Mouse (Mus musculus): Measurements from ENCODE around the gene Mn1. TPM values are rescaled to one million over a fixed set of nuclear protein-coding genes. Genes with fewer than 3 reads are reported as not detected.

Mn1 gene
- polyA plus RNA-seq, 1 experiment from 2014 or later, result 15.0 TPM

- ATAC-seq (ENCODE audit: insufficient number of reproducible peaks, insufficient read depth, low FRiP score, low TSS enrichment, low read depth), result no peak
- Histone ChIP-seq H3K4me2 (peak overlapping the region; percentile 64), H3K9me3 (no peaks in the 10 kb centered on the region), H3K4me3 (replicated peaks) (peak overlapping the region; percentile 20), H3K9ac (replicated peaks) (no peak overlapping the region), H3K27ac (peak overlapping the region; percentile 94), H3K27me3 (peaks cover 11% of the 10 kb centered on the region; the same call in 1 of the 2 replicates), H3K4me1 (replicated peaks) (peaks cover 61% of the 10 kb centered on the region), H3K36me3 (peaks cover 4% of the 10 kb centered on the region; the same call in 1 of the 2 replicates)
- 4% methylated on average over 15 of the region's 15 CpGs for WGBS
Observed at GRCm38 (mm10) chr5:111394198-111395053, 22.7 kb upstream of the Mn1 start.

- Histone ChIP-seq H3K9me3 (no peaks in the 10 kb centered on the region), H3K36me3 (no peaks in the 10 kb centered on the region), H3K9ac (replicated peaks) (no peak overlapping the region), H3K4me3 (replicated peaks) (no peak overlapping the region), H3K4me1 (replicated peaks) (peaks cover 72% of the 10 kb centered on the region), H3K4me2 (peak overlapping the region; percentile 17; the same call in 1 of the 2 replicates), H3K27ac (peak overlapping the region; percentile 94), H3K27me3 (peaks cover 11% of the 10 kb centered on the region; the same call in 1 of the 2 replicates)
- peak; percentile 2; the same call in 1 of the 2 replicates for ATAC-seq (ENCODE audit: insufficient number of reproducible peaks, insufficient read depth, low FRiP score, low TSS enrichment, low read depth)
- WGBS, result 39% methylated on average over 10 of the region's 10 CpGs
Observed at GRCm38 (mm10) chr5:111395771-111396170, 21.4 kb upstream of the Mn1 start.

- Histone ChIP-seq H3K4me3 (replicated peaks) (no peak overlapping the region), H3K36me3 (no peaks in the 10 kb centered on the region)
- WGBS, result 71% methylated on average over 4 of the region's 4 CpGs
Observed at GRCm38 (mm10) chr5:111396199-111396598, 21.0 kb upstream of the Mn1 start.

GRCm38 (mm10) chr5:111398471-111398870 is 18.7 kb upstream of the Mn1 start:
- 65% methylated on average over 4 of the region's 4 CpGs for WGBS
- no peak for ATAC-seq (ENCODE audit: insufficient number of reproducible peaks, insufficient read depth, low FRiP score, low TSS enrichment, low read depth)
- no peaks in the 10 kb centered on the region for H3K36me3 ChIP-seq
- no peaks in the 10 kb centered on the region for H3K9me3 ChIP-seq
- H3K9ac ChIP-seq (replicated peaks), result no peak overlapping the region
- 0 out of 2 replicates have a peak overlapping the region, but pooled peaks have one; percentile 13 for H3K27ac ChIP-seq
- H3K27me3 ChIP-seq, result peaks cover 21% of the 10 kb centered on the region
- H3K4me1 ChIP-seq (replicated peaks), result peaks cover 68% of the 10 kb centered on the region
- no peak overlapping the region for H3K4me2 ChIP-seq
- H3K4me3 ChIP-seq (replicated peaks), result no peak overlapping the region

More at GRCm38 (mm10) chr5:111396199-111396598, 21.0 kb upstream of the Mn1 start:
- no peak for ATAC-seq (ENCODE audit: insufficient number of reproducible peaks, insufficient read depth, low FRiP score, low TSS enrichment, low read depth)
- Histone ChIP-seq H3K9me3 (no peaks in the 10 kb centered on the region), H3K4me2 (peak overlapping the region; percentile 17; the same call in 1 of the 2 replicates), H3K27me3 (peaks cover 11% of the 10 kb centered on the region; the same call in 1 of the 2 replicates), H3K4me1 (replicated peaks) (peaks cover 76% of the 10 kb centered on the region), H3K9ac (replicated peaks) (no peak overlapping the region), H3K27ac (peak overlapping the region; percentile 94)

GRCm38 (mm10) chr5:111399271-111399670 is 17.9 kb upstream of the Mn1 start:
- WGBS, result 73% methylated on average over 4 of the region's 4 CpGs

GRCm38 (mm10) chr5:111401879-111402650 is 15.1 kb upstream of the Mn1 start:
- Histone ChIP-seq H3K27ac (no peak overlapping the region), H3K36me3 (no peaks in the 10 kb centered on the region)

More at GRCm38 (mm10) chr5:111399271-111399670, 17.9 kb upstream of the Mn1 start:
- H3K27ac ChIP-seq, result no peak overlapping the region
- no peaks in the 10 kb centered on the region for H3K9me3 ChIP-seq
- H3K4me1 ChIP-seq (replicated peaks), result peaks cover 60% of the 10 kb centered on the region
- H3K4me2 ChIP-seq, result no peak overlapping the region
- no peak overlapping the region for H3K9ac ChIP-seq (replicated peaks)
- no peak overlapping the region for H3K4me3 ChIP-seq (replicated peaks)
- H3K36me3 ChIP-seq, result no peaks in the 10 kb centered on the region
- no peak for ATAC-seq (ENCODE audit: insufficient number of reproducible peaks, insufficient read depth, low FRiP score, low TSS enrichment, low read depth)
- H3K27me3 ChIP-seq, result peaks cover 23% of the 10 kb centered on the region

GRCm38 (mm10) chr5:111402651-111402996 is 14.5 kb upstream of the Mn1 start:
- Histone ChIP-seq H3K4me3 (replicated peaks) (no peak overlapping the region), H3K9ac (replicated peaks) (no peak overlapping the region), H3K4me1 (replicated peaks) (peaks cover 32% of the 10 kb centered on the region), H3K4me2 (no peak overlapping the region), H3K27ac (no peak overlapping the region), H3K27me3 (peaks cover 27% of the 10 kb centered on the region), H3K9me3 (no peaks in the 10 kb centered on the region), H3K36me3 (no peaks in the 10 kb centered on the region)
- WGBS, result 86% methylated on average over 6 of the region's 6 CpGs
- ATAC-seq (ENCODE audit: insufficient number of reproducible peaks, insufficient read depth, low FRiP score, low TSS enrichment, low read depth), result no peak

More at GRCm38 (mm10) chr5:111401879-111402650, 15.1 kb upstream of the Mn1 start:
- Histone ChIP-seq H3K4me1 (replicated peaks) (peaks cover 32% of the 10 kb centered on the region), H3K9me3 (no peaks in the 10 kb centered on the region), H3K4me3 (replicated peaks) (no peak overlapping the region), H3K9ac (replicated peaks) (no peak overlapping the region), H3K4me2 (no peak overlapping the region), H3K27me3 (peaks cover 28% of the 10 kb centered on the region)
- ATAC-seq (ENCODE audit: insufficient number of reproducible peaks, insufficient read depth, low FRiP score, low TSS enrichment, low read depth), result no peak
- 86% methylated on average over 19 of the region's 19 CpGs for WGBS

GRCm38 (mm10) chr5:111404721-111405120 is 12.4 kb upstream of the Mn1 start:
- Histone ChIP-seq H3K27me3 (peaks cover 35% of the 10 kb centered on the region), H3K9ac (replicated peaks) (no peak overlapping the region), H3K27ac (no peak overlapping the region), H3K9me3 (no peaks in the 10 kb centered on the region), H3K36me3 (no peaks in the 10 kb centered on the region), H3K4me1 (replicated peaks) (peaks cover 46% of the 10 kb centered on the region), H3K4me3 (replicated peaks) (no peak overlapping the region), H3K4me2 (no peak overlapping the region)
- ATAC-seq (ENCODE audit: insufficient number of reproducible peaks, insufficient read depth, low FRiP score, low TSS enrichment, low read depth), result no peak
- WGBS, result 67% methylated on average over 6 of the region's 6 CpGs

- Histone ChIP-seq H3K4me2 (peak overlapping the region; percentile 46), H3K4me3 (replicated peaks) (no peak overlapping the region), H3K36me3 (no peaks in the 10 kb centered on the region), H3K9me3 (no peaks in the 10 kb centered on the region), H3K27ac (peak overlapping the region; percentile 88), H3K9ac (replicated peaks) (no peak overlapping the region; the same call in 1 of the 2 replicates), H3K4me1 (replicated peaks) (peaks cover 29% of the 10 kb centered on the region), H3K27me3 (peaks cover 58% of the 10 kb centered on the region)
- ATAC-seq (ENCODE audit: insufficient number of reproducible peaks, insufficient read depth, low FRiP score, low TSS enrichment, low read depth), result peak; percentile 77
- WGBS, result 1% methylated on average over 14 of the region's 14 CpGs
Observed at GRCm38 (mm10) chr5:111408470-111409105, 8.6 kb upstream of the Mn1 start.

GRCm38 (mm10) chr5:111409412-111410044 is 7.6 kb upstream of the Mn1 start:
- Histone ChIP-seq H3K9me3 (no peaks in the 10 kb centered on the region), H3K4me1 (replicated peaks) (peaks cover 38% of the 10 kb centered on the region), H3K27me3 (peaks cover 65% of the 10 kb centered on the region), H3K4me2 (no peak overlapping the region), H3K4me3 (replicated peaks) (no peak overlapping the region), H3K9ac (replicated peaks) (no peak overlapping the region), H3K36me3 (no peaks in the 10 kb centered on the region), H3K27ac (peak overlapping the region; percentile 88)
- WGBS, result 4% methylated on average over 1 of the region's 1 CpGs
- no peak for ATAC-seq (ENCODE audit: insufficient number of reproducible peaks, insufficient read depth, low FRiP score, low TSS enrichment, low read depth)

Measured in limb, embryonic 12.5 days (tissue).